Mouse (Mus musculus) liver, adult 2 months (tissue): ENCODE data around the gene Cxcr5.

Source experiments
- CTCF ChIP-seq: fragments of 200-500 bp; IDR thresholded peaks from 2 replicates; pipeline ENCODE4 v1.5.1; 2011; ENCODE audit warnings: low read depth, low read length, control low read depth
- POLR2A ChIP-seq: fragments of 200-500 bp; IDR thresholded peaks from 2 replicates; pipeline ENCODE4 v1.6.1; 2011; ENCODE audit warnings: low read length, control low read depth; ENCODE audit not compliant: insufficient read depth; ENCODE audit errors: extremely low read depth

GRCm38 (mm10) chr9:44595537-44595930 lies 33.9 kb upstream of the Cxcr5 start:
- TF ChIP-seq POLR2A (no peak), CTCF (no peak)
